Mouse (Mus musculus): ENCODE data around the gene Pparg.

Pparg gene

GRCm38 (mm10) chr6:115503038-115503437, 142.3 kb downstream of the Pparg start:
- DNase-seq (ENCODE audit: low read depth in 1 of 2, low spot score in 2 of 2) = no peak

GRCm38 (mm10) chr6:115503549-115504159, 142.9 kb downstream of the Pparg start:
- DNase-seq (ENCODE audit: low read depth in 1 of 2, low spot score in 2 of 2) = no peak

GRCm38 (mm10) chr6:115504160-115504558, 143.4 kb downstream of the Pparg start:
- no peak for DNase-seq (ENCODE audit: low read depth in 1 of 2, low spot score in 2 of 2)

- DNase-seq (ENCODE audit: low read depth in 1 of 2, low spot score in 2 of 2) = no peak
These were observed 144.2 kb downstream of the Pparg start for GRCm38 (mm10) chr6:115504915-115505314.

- DNase-seq (ENCODE audit: low read depth in 1 of 2, low spot score in 2 of 2) = no peak
These were observed 145.7 kb downstream of the Pparg start for GRCm38 (mm10) chr6:115506425-115506824.

GRCm38 (mm10) chr6:115511447-115511846, 150.7 kb downstream of the Pparg start:
- DNase-seq (ENCODE audit: low read depth in 1 of 2, low spot score in 2 of 2) = no peak

GRCm38 (mm10) chr6:115513207-115513606, 152.5 kb downstream of the Pparg start:
- no peak for DNase-seq (ENCODE audit: low read depth in 1 of 2, low spot score in 2 of 2)

- DNase-seq (ENCODE audit: low read depth in 1 of 2, low spot score in 2 of 2) = no peak
These were observed 157.2 kb downstream of the Pparg start for GRCm38 (mm10) chr6:115517904-115518303.

GRCm38 (mm10) chr6:115518352-115518751, 157.6 kb downstream of the Pparg start:
- no peak for DNase-seq (ENCODE audit: low read depth in 1 of 2, low spot score in 2 of 2)

GRCm38 (mm10) chr6:115519275-115519699, 158.5 kb downstream of the Pparg start:
- DNase-seq (ENCODE audit: low read depth in 1 of 2, low spot score in 2 of 2) = peak; percentile 66 to 84

- no peak for DNase-seq (ENCODE audit: low read depth in 1 of 2, low spot score in 2 of 2)
These were observed 161.2 kb downstream of the Pparg start for GRCm38 (mm10) chr6:115521923-115522322.

- DNase-seq (ENCODE audit: low read depth in 1 of 2, low spot score in 2 of 2) = no peak
These were observed 162.0 kb downstream of the Pparg start for GRCm38 (mm10) chr6:115522691-115523146.

GRCm38 (mm10) chr6:115523201-115523600, 162.4 kb downstream of the Pparg start:
- no peak for DNase-seq (ENCODE audit: low read depth in 1 of 2, low spot score in 2 of 2)

GRCm38 (mm10) chr6:115524449-115524990, 163.8 kb downstream of the Pparg start:
- DNase-seq (ENCODE audit: low read depth in 1 of 2, low spot score in 2 of 2) = no peak

GRCm38 (mm10) chr6:115527418-115527817, 166.7 kb downstream of the Pparg start:
- no peak for DNase-seq (ENCODE audit: low read depth in 1 of 2, low spot score in 2 of 2)

- DNase-seq (ENCODE audit: low read depth in 1 of 2, low spot score in 2 of 2) = no peak
These were observed 167.6 kb downstream of the Pparg start for GRCm38 (mm10) chr6:115528372-115528771.

GRCm38 (mm10) chr6:115534617-115535016, 173.9 kb downstream of the Pparg start:
- no peak for DNase-seq (ENCODE audit: low read depth in 1 of 2, low spot score in 2 of 2)

- no peak for DNase-seq (ENCODE audit: low read depth in 1 of 2, low spot score in 2 of 2)
These were observed 175.4 kb downstream of the Pparg start for GRCm38 (mm10) chr6:115536169-115536568.

- peak in 1 of 2 experiments; percentile 57 for DNase-seq (ENCODE audit: low read depth in 1 of 2, low spot score in 2 of 2)
These were observed 178.1 kb downstream of the Pparg start for GRCm38 (mm10) chr6:115538645-115539429.

Measured in monocyte, adult 2 months (primary cell).